Mouse (Mus musculus): ENCODE results near the gene Gtf2i.

The Gtf2i gene

GRCm38 (mm10) chr5:134243661-134244436 lies 70.7 kb downstream of the Gtf2i start:
- no peak for DNase-seq (ENCODE audit: low read depth, low spot score)

- DNase-seq (ENCODE audit: low read depth, low spot score), result no peak
Observed at GRCm38 (mm10) chr5:134241831-134242230, 72.7 kb downstream of the Gtf2i start.

DNA sequence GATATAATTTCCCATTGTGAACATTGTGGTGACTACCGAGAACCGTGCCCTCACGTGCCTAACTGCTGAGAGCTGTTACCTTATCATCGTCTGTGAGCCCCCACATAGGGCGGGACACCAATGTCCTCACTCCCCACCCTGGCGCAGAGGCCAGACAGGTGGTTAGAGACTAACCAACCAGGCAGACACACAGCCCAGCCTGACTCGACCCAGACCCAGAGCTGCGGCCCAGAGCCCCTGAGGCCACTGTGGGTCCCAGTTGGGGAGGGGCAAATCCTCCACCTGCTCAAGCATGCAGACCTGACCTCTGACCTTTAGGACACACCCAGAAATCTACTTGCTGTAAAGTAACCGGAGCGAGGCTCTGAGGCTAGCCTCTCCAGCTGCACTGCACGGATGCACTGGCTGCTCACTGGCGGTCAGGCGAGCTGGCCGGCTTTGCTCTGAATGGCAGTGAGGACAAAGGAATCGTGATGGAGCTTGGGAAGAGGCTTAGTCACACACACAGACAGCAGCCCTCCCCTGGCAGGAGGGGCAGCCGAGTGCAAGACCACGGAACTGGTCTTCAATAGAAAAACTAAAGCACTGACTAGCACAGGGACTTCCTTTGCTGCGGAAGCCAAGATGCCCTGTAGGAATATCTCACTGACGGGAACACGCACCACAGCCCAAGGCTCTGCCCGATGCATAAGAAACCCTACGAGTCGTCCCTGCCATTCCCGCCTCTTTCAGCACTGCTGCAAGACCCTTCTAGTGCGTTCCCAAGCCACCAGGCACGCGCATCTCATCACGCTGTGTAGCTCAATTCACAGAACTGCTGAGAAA lies 76.4 kb downstream of the Gtf2i start:
- no peak for DNase-seq (ENCODE audit: low read depth, low spot score)

GRCm38 (mm10) chr5:134237508-134237907 lies 77.1 kb downstream of the Gtf2i start:
- no peak for DNase-seq (ENCODE audit: low read depth, low spot score)

- no peak for DNase-seq (ENCODE audit: low read depth, low spot score)
Observed at GRCm38 (mm10) chr5:134236796-134237195, 77.8 kb downstream of the Gtf2i start.

- DNase-seq (ENCODE audit: low read depth, low spot score), result no peak
Observed at GRCm38 (mm10) chr5:134236241-134236640, 78.3 kb downstream of the Gtf2i start.

DNA sequence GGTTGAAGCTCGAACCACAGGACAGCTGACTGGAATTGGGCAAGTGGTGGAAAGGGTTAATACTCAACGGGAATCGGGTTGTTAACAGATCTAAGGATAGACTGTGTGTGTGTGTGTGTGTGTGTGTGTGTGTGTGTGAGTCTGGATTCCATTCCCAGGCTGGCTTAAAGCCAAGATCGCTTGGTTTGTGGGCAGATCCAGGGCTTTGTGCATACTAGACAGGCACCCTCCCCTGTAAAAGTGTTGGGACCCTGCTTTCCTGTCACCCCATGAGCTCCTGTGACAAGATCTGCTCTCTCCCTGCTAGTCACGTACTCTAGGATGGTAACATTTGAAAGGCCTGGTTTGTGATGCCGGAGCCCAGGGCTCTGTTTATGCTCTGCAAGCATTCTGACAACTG lies 79.4 kb downstream of the Gtf2i start:
- DNase-seq (ENCODE audit: low read depth, low spot score), result no peak

GRCm38 (mm10) chr5:134234205-134234604 lies 80.4 kb downstream of the Gtf2i start:
- DNase-seq (ENCODE audit: low read depth, low spot score), result no peak

DNA sequence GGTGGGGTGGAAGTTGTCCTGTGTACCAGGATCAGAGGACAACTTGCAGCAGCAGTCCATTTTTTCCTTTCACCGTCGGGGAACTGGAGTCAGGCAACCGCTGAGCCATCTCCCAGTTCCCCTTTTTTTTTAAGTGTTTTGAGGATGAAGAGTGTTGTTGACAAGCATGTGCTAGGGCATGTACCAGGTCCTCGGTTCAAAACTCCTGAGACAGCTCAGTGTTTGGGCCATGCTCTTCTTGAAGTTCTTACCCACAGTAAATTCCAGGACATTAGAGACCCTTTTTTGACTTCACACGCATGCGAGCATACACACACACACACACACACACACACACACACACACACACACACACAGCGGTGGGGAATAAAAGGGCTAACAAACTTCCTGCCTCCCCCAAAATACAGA lies 81.3 kb downstream of the Gtf2i start:
- no peak for DNase-seq (ENCODE audit: low read depth, low spot score)

GRCm38 (mm10) chr5:134232568-134232967 lies 82.0 kb downstream of the Gtf2i start:
- no peak for DNase-seq (ENCODE audit: low read depth, low spot score)

DNA sequence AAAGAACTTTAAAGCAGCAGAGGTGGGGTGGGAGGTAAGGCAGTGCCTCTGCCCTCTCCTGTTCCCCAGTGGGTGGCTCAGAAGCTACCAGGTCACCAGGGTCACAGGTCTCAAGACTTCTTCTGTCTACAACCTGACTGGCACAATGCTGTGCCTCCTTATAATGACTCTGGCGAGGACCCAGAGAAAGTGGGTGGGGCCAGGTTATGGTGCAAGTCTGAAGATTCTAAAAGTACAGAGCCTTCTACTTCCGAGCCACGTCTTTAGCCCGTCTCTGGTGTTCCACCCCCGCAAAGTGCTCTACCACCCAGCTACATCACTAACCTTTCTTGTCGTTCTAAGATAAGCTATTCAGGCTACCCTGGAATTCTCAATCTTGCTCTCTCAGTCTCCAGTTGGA lies 82.4 kb downstream of the Gtf2i start:
- no peak for DNase-seq (ENCODE audit: low read depth, low spot score)

DNA sequence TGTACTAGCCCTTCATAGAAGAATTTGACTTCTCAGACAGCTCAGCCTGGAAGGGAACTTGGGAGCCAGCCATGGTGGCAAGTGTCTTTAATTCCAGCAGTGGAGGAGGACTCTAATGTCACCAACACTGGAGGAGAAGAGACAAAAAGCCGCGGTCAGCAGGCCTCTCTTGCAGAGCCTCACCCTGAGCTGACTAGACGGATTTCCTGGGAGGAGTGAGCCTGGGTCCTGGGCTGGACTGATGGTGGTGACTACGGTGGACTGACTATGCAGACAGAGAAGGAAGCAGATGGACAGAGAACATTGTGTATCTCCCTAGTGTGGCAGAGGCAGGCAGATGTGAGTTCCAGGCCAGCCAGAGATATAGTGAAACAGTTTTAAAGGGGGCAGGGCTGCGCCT lies 83.2 kb downstream of the Gtf2i start:
- DNase-seq (ENCODE audit: low read depth, low spot score), result no peak

DNA sequence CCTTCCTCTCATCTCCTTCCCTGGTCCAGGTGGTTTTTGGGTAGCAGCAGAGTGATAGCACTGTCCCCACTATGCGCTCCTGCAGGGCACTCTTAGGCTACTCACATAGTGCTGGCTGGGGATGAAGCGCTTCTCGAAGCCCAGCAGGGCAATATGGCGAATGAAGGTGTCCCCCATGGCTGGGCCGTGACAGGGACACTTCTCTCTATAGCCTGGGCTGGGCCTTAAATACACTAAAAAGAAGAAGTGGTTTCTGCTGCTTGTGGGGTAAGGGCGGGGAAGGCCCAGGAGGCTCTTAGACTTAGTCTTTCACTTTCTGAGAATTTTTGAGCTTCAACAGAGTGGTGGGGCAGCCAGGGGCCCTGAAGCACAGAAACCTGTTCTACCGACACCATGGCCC lies 85.2 kb downstream of the Gtf2i start, which contains the start of gene Ncf1:
Ncf1 (minus strand) TSS at position 235 of the 400 bp plus-strand sequence.
- DNase-seq (ENCODE audit: low read depth, low spot score), result no peak

- DNase-seq (ENCODE audit: low read depth, low spot score), result no peak
Observed at GRCm38 (mm10) chr5:134228249-134228638, 86.3 kb downstream of the Gtf2i start.

- DNase-seq (ENCODE audit: low read depth, low spot score), result no peak
Observed at GRCm38 (mm10) chr5:134227574-134228248, 86.8 kb downstream of the Gtf2i start.

GRCm38 (mm10) chr5:134226946-134227345 lies 87.6 kb downstream of the Gtf2i start:
- no peak for DNase-seq (ENCODE audit: low read depth, low spot score)

DNA sequence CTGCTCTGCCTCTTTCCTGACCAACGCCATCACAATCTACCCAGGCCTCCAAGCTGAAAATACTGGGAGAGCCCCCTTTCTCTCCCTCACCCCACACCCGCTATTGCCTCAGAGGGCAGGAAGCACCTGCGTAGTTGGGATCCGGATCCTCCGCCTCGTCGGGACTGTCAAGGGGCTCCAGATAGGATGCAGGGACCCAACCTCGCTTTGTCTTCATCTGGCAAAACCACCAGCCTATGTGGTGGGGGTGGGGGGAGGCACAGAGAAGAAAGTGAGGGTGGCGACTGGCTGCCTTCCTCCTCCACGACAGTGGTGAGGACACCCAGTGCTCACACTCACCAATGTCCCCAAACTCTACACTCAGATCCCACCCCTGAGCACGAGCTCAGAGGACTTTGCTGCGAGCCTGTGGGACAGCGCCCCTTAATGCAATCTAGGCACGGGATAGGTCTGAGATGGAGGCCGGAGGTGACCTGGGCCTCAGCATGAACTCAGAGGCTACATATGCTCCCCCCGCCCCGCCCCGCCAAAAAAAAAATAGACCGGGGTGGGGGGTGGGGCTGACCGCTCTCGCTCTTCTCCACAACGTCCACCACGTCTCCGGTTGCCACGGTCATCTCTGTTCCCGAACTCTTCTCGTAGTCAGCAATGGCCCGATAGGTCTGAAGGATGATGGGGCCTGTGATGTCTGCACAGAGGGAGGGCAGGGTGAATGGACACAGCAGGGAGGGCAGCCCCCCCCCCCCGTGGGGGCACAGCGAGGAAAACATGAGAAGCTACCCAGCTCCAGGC lies 89.3 kb downstream of the Gtf2i start:
- no peak for DNase-seq (ENCODE audit: low read depth, low spot score)

DNA sequence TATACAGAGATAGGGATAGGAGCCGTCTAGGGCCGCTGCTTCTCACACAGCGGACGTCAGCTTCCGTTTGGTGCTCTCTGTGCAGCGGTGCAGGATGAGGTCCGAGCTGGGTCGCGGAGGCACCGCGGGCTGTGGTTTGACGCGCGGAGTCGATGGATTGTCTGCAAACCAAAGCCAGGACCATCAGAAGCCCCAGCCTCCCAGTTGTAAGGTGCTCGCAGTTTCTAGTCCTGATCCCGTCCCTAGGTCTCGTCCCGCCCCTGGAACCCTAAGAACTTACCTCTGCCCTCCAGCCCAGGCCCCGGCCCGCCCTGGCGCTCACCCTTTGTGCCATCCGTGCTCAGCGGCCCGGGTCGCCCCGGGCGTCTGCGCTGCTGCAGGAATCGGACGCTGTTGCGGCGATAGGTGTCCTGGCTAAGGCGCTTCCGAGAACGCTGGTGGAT lies 92.8 kb downstream of the Gtf2i start:
- DNase-seq (ENCODE audit: low read depth, low spot score), result no peak

GRCm38 (mm10) chr5:134221278-134221677 lies 93.3 kb downstream of the Gtf2i start:
- no peak for DNase-seq (ENCODE audit: low read depth, low spot score)

DNA sequence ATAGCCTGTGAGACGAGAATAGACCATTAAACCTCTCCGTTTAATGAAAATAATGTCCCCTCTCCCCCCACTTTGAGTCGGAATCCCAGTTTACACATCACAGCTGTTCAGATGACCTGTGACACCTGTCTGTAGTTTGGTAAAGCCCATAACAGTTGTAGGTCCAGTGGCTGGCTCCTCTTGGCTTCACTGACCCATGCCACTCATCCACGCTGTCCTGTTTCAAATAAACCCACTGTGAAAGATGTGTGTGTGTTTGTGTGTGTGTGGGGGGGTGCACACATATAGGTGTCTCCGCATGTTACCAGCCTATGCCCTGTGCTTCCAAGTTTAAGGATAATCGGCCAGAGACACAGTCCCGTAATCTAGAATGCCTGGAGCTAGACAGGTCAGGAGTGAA lies 96.7 kb downstream of the Gtf2i start:
- no peak for DNase-seq (ENCODE audit: low read depth, low spot score)

DNA sequence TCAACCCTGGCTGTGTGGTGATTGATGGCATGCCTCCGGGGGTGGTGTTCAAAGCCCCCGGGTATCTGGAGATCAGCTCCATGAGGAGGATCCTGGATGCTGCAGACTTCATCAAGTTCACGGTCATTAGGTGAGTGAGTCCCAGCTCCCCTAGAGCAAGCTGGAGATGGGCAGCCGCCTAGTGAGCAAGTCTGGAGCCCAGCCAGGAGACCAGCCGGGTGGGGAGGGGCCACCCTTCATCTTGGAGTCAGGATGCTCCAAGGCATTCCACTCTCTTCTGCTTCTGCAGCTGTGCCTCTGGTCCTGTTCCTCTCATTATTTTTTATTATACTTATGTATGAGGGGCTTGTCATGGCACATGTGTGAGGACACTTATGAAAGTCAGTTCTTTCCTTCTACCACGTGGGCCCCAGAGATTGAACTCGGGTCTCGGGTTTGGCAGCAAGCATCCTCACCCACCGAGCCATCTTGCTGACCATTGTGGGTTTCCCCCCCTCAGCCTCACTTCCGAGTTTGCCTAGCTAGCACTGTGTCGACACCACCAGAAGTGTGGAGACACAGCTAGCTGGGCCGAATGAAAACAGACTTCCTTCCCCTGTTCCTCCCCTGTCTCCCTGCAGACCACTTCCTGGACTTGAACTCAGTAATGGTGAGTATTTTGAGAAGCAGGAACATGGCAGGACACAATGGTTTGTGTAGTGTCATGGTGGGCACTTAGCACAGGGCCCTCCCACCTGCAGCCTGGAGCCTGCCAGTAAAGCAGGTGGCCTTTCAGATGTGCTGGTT lies 100.3 kb downstream of the Gtf2i start:
- no peak for DNase-seq (ENCODE audit: low read depth, low spot score)

Measured in brain, embryonic 18.5 days (tissue).